Mouse (Mus musculus) Muller cell, postnatal 12 days (primary cell): Measurements from ENCODE around the gene Tmem41b.
"Not testable (repeated sequence)": the region's sequence is repeated elsewhere in the genome, so short reads cannot be mapped to it uniquely, and the experiment has no call there.

Experiments
- DNase-seq: peaks from one replicate; pipeline ENCODE4 v3.0.0-alpha.2; 2015; ENCODE audit errors: inconsistent ontology term

The Tmem41b gene

DNA sequence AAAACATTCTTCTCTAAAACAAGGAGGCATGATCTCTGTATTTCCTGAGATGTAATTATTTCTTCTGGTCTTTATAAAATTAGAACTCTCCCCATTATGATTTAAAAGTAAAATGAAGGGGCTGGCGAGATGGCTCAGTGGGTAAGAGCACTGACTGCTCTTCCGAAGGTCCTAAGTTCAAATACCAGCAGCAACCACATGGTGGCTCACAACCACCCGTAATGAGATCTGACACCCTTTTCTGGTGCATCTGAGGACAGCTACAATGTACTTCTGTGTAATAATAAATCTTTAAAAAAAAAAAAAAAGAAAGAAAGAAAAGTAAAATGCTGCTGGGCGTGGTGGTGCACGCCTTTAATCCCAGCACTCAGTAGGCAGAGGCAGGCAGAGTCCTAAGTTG lies 9.6 kb downstream of the Tmem41b start:
- DNase-seq = not testable (repeated sequence)

DNA sequence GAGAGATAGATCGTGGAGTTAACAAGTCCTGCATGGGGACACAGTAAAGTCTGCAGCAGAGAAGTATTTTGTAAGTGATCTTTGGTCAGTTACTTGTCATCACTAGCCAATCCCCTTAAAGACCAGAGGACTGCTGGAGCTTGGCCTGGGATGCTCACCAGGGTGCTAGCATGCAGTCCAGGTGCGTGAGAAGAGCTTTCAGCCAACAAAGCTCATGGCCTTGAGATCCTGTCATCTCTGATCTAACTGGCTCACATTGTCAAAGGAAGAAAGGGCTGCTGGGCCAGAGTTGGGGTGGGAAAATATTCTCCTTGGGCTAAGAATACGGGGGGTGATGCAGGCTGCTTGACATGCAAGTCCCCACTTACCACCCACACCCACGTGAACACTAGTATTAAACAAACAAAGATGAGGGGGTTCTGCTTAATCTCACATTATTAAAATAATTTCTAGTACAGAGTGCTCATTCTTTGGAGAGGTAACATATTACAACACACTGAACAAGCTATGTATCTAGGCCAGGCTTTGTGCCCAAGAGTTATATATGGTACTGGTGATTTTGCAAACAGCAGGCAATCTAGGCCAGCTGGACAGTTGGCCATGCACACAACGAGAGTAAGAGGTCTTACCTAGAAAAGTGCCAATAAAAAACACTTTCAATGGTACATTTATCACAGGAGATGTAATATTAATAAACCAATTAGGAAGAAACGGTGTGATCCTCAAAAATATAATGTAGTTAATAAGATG lies 10.6 kb downstream of the Tmem41b start:
- no peak for DNase-seq

DNA sequence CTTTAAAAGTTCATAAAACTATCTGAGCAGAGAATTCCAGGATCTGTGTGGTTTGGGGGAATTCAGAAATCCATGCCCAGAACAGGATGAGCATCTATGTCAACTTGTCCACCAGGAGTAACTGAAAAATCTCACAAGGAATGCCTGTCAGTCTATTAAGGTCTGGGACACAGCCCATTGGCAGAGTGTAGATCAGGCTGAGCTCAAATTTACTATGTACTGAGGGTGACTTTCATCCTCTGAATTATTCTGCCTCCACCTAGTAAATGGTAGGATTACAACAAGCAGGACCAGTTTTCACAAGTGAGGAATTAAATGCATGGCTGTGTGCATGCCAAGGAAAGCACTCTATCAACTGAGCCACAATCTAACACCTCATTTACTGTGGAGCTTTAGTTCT lies 17.2 kb downstream of the Tmem41b start:
- no peak for DNase-seq

DNA sequence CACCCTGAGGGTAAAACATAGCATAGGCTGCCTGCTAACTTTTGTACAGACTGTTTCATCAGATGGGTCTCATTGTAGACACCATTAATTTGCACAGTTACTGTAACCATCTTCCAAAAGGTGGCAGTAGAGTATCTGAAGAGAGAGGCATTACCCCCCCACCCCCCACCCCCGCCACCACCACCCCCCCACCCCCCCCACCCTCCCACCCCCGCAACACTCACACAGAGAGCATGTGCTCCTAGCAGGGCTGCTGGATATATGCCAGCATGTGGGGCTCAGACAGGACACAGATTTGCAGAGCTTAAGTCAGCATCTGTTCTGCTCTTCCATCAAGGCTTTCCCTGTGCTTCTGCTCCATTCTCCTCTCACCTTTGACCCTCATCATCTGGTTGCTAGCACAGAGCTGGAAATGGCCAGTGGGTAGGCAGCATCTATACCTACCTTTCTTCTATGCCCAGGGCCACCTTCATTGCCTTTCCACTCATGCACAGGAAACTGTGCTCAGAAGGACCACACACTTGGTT lies 17.7 kb downstream of the Tmem41b start:
- DNase-seq = peak; percentile 54

DNA sequence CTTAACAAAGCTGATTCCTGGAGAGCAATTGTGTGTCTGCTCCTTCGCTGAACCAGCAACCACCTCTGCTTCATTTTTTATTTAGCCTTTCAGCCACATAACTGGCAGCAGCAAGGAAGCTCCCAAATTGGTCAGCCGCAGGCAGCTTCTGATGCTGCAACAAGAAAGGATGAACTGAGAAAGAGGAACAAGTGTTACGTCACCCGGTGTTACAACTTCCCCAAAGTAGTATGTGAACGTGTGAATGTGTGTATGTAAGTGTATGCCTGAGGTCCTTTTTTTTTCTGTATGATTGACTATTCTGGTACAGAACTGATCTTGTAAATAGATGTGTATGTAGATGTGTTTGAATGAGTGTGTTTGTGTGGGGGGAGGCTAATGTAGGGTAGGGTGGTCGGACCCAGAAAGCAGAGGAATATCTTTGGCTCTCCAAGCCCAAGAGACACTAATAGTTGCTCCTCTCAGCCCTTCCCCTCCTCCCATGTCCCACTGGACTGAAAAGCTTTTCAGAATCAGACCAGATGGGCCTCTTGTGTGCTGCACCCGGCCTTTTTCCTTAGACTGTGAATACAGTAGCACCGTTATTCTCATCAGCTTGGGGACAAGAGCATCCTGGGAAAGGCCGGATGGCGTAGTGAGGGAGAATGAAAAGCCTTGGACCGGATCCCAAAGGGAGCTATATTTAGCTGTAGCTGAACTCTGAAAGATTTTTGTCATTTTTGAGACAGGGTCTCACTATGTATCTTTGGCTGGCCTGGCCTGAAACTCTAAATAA lies 18.7 kb downstream of the Tmem41b start:
- DNase-seq = peak; percentile 88

DNA sequence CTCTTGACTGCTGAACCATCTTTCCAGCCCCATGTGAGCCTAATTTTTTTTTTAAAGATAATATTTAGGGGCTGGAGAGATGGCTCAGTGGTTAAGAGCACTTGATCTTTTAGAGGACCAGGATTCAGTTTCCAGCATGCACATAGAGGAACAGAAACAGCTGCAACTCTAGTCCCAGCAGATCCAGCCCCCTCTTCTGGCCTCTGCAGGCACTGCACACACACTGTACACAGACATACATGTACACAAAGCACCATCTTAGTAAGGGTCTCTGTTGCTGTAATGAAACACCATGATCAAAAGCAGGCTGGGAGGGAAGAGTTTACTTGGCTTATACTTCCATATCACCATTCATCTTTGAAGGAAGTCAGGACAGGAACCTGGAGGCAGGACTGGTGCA lies 21.1 kb downstream of the Tmem41b start:
- DNase-seq = no peak

DNA sequence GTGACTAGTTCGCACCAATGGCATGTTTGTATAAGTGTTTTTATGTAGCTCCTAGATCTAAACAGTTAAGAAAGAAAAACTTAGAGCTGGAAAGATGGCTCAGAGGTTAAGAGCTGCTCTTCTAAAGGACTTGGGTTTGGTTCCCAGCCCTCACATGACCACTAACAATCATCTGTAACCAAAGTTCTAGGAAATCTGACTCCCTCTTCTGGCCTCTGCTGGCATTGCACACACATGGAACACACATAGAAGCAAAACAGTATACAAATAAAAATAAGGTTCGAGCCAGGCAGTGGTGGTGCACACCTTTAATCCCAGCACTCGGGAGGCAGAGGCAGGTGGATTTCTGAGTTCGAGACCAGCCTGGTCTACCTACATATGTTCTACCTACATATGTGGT lies 23.0 kb downstream of the Tmem41b start:
- DNase-seq = no peak

DNA sequence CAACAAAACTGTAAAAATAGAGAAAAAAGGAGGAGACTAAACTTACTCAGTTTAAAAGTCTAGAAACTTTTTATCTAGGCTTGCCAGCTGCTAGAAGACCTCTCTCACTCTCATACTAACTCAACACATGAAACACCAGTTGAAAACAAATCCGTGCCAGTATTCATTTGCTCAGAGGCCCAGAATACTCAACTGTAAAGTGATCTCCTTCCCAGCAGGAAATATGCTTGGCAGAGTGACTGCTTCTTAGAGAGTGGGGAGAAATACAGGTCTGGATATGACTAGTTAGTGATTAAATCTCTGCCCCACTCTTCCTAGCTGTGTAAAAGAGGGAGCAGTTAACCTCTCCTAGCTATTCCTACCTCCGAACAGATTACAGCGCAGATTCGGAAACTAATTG lies 24.1 kb downstream of the Tmem41b start:
- DNase-seq = no peak

DNA sequence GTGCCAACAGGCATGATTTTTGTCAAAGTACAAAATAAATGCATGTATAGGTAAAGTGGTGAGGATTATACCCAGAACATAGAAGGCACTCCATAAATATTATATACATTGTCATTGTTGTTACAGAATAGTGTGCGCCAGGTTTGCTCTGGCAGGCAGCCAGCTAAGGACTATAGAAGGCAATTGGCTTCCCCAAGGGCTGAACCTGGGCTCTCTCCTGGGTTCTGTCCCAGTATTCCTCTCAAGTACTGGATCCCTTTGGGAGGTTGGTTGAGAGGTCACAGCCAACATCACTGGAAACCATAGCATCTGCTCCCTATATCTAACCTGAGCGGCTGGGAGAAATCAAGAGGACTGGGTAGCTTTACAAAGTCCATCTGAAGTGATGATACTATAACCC lies 25.2 kb downstream of the Tmem41b start:
- DNase-seq = no peak

DNA sequence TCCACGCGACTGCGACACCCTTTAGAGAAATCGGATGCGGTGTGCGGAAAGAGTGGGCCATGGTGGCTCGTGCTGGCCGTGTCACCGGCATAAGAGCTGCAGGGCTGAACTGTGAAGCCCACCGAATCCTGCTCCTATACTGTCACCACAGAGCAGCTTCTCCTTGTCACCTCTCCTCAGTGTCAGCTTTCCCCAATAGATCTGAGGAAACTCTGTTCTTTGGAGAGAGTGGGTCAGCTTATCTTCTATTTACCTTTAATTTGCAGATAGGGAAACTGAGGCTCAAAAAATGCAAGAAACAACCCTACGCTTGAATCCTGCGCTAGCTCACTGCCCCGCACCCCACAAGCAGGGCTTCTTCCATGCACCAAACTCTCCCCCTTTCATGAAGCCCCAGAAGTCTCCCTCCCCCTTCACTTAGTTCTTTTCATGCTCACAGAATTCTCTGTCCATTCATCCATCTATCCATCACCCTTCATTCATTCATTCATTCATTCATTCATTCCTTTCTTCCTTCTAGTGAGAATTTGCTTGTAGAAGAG lies 26.0 kb downstream of the Tmem41b start:
- DNase-seq = no peak

DNA sequence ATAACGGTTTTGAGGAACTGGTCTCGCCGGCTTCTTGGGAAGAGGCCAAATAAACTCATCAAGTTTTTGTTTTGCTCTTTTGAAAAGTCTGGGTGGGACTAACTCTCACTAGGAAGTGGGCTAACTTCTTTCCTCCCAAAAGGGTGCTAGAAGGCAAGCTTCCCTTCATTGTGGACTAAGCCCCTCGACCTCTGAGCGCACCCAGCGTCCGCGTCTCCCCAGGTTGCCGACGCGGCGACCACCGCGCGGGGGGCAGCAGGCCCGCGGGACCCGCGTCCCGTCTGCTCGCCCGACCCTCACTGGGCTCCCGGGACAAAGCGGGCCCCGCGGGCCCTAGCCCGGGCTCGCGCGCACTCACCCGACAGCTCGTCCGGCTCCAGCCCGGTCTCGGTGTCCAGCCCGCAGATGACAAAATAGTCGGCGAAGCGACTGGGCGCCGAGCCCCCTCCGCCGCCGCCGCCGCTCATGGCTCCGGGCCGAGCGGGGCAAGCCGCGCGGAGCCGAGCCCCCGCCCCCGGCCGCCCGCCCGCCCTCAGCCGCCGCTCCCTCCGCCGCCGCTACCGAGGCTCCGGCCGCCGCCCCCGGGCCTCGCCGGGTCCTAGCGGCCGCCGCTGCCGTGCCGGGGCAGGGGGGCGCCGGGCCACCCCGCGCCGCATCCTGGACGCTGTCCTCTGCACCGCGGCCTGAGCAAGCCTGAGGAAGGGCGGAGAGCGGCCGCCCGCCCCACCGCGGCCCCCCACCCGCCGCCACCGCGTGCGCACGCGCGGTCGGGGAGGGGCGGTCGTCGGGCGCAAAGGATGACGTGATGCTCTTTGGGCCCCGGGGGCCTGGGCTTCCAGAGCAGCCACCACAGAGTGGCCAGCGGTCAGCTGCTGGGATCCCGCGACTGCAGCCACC lies 26.8 kb downstream of the Tmem41b start, which contains the start of gene Dennd5a:
Gene Dennd5a (minus strand): TSS at position 755 of the 897 bp plus-strand sequence.
- peak; percentile 94 for DNase-seq

DNA sequence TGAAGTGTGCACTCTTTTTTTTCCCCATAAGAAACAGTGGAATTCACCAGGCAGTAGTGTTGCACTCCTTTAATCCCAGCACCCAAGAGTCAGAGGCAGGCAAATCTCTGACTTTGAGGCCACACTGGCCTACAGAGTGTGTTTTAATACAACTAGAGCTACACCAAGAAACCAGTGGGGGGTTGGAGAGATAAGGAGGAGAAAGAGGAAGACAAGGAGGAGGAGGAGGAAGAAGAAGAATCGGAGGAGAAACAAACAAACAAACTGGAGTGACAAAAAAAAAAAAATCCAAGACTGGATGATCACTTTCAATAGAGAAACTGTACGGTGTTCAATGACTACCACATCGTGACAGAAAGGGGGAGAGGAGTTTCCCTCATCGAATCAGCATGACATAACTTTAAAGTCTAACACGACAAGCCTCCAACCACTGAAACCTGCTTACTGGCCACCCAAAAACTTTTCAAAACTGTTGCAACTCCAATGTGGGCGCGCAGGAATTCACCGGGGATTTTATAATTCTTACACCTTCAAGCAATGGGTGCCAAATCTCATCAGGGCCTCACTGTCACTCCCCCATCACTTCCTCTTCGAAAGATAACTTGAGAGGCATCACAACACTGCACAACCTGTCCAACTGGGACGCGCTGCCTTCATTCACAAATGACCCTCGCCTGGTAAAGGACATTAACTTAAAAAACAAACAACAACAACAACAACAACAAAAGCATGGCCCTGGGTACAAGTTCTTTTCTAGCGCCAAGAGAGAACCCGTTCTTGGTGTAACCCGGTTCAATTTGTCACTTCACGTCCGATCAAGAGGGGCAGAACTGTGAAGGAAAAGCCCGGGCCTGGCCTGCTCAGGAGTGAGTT lies 27.6 kb downstream of the Tmem41b start:
- peak; percentile 27 for DNase-seq

DNA sequence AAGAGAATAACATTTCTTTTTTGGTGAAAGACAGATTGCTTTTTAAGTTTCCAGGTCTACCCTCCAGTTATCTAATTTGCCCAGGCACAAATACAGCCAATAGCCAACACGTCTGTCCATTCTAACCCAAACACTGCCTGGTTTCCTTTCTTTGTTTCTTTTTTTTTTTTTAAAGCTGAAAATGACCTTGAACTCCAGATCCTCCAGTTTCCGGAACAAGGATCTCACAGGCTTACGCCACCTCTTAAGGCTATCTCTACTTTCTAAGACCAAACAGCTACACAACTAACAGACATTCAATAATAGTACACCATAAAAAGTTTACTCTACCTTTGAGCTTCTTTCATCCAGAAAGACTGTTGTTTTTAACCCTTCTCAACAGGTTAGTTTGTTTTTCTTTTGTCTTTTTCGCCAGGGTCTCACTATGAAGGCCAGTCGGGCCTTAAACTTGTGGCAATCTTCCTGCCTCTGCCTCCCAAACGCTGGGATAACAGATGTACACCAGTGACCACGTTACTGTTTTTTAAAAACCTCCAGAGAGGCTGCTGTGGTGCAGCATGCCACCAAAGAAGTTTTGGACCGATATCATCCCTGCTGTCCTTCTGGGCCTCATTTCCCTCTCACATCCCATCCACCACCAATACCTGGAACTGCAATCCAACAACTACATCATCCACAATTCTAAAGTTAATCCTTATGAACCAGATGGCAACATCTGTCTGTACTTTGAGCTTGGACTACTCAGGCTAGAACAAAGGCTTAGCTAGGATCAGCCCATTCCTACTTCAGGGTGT lies 28.5 kb downstream of the Tmem41b start:
- no peak for DNase-seq

DNA sequence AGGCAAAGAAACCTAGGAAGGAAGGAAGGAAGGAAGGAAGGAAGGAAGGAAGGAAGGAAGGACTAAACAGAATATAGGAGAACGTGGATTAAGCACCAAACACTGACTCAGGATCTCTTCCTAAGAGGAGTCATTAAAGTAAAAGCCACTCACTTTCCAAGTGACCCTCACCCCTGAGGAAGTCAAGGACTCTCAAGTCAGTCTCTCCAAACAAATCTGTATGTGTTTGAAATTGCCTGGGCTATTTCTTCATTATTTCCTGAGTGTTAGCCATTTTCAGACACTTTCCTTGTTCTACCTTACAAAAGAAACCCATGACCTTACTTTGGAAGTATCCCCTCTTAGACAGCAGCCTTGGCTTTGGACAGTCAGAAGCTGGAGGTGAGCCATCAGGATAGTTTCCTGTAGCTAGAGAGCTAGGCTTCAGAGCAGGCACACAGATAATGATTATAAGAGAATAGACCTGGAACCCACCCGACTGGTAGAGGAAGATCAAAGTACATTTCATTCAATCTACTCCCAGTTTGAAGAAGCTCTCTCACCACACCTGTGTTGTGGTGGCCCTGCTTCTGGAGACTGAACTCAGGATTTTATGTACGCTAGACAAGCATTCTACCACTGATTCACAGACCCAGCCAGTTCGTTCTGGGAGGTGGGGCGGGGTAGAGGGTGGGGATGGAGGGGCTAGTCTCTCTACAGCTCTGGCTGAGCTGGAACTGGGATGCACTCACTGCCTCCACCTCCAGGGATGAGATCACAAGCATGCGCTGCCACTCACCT lies 31.9 kb downstream of the Tmem41b start:
- no peak for DNase-seq

DNA sequence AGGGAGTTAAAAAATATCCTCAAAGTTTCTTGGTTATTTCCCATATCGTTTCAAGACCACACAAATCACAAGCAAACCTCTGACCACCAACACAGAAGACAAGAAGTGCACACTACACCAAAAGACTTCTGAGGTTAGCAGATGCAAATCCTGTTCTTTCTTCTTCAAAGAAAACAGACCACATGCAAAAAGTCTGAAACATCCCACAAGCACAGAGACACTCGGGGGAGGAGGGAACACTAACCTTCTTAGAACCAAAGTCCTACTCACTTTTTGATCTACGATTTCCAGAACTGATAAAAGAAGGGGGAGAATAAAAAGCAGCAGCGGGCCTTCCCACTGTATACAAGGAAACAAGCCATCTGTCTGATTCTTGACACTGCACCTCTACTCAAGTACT lies 35.4 kb downstream of the Tmem41b start:
- DNase-seq = no peak

DNA sequence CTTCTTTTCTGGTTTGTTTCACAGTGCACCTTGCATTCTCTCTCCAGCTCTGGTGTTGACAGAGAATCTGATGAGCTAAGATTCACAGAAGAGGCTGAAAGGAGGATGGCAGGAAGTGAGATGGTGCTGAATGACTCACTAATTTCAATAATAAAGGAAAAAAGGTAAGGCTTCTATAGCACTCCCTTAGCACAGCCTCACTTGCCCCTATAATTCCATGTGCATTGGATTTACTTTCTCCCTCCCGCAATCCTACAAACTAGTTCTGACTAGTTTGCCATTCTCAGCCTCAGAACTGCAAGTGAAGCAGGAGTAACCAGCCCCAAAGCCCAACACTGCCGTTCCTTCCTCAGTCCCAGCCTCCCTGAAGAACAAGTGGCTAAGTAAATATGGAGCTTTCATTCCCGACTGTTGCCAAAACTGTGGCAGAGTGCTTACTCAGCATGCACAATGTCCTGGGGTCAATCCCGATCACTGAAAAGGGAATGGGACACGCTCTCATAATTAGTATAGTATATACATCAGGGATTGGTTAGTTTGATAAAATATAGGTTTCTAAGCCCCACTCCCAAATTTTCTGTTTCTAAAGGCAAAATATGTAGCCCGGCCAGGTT lies 42.2 kb downstream of the Tmem41b start:
- no peak for DNase-seq

DNA sequence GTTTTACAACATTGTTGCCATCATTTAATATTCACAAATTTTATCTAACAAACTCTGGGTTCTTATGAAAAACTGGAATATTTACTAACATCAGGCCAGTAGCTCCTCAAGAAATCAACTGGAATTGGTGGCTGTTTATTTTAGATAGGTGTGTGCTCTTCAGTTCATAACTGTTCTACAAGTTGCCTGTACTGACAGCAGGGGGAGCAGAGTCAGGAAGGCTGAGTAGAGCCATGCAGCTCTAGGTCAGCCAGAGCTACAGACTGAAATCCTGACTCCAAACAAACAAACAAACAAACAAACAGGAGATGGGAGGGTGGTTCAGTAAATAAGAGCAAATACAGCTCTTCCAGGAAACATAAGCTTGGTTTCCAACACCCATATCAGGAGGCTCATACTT lies 57.1 kb downstream of the Tmem41b start:
- no peak for DNase-seq

DNA sequence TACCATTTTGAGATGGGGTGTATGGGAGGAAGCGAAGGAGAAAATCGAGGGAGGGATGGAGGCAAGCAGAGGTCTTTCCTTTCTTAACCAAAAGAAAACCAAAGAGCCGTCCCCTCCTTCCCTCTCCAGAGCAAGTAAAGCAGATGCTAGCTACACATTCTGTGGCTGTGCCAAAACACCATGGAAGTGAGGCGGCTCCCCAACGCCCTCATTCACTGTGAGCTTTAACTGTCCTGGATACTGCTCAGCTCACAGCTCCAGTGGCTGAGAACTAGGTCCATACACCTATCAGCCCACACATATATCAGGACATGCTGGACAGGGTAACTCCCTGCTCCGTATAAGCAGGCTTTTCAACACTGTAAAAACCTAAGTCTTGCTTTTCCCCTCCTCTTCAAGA lies 58.4 kb downstream of the Tmem41b start:
- DNase-seq = no peak

DNA sequence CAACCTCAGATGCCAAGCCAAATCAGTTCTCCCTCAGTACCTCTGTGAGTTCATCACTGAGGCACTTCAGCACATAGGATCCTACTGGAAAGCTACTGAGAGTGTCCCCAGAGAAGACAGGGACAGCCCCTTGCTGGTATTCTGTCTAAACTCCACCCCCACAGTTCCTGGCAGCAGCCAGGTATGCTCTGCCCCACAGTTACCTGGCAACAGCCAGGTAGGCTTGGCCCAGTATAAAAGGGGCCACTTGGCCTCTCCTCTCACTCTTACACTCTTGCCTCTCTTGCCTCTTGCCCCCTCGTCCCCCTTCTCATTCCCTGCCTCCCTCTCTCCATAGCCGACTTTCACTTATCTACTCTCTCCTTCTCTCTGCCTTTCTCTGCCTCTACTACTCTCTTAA lies 61.8 kb downstream of the Tmem41b start:
- DNase-seq = no peak
